Mouse (Mus musculus) kidney, embryonic 16.5 days (tissue): ENCODE measurements at regions not wholly inside any gene's neighbourhood (a gene's known extent, or its start where the extent isn't known, plus 50 kb on each side); places are given as distances from the start of the nearest gene placed in this dataset.

Experiments
- ATAC-seq: fragments of 200-750 bp; cut with Nextera tagmentation; 2 replicates; pipeline ENCODE4 v1.8.0; 2017; ENCODE audit warnings: moderate TSS enrichment; ENCODE audit not compliant: low FRiP score, low TSS enrichment
- H3K27ac ChIP-seq: fragments of 300-500 bp; sonication (generic); 2 replicates; pipeline ENCODE4 v1.5.1; 2014; ENCODE audit warnings: low read length
- H3K27me3 ChIP-seq: fragments of 300-500 bp; sonication (generic); 2 replicates; pipeline ENCODE4 v1.6.1; 2014; ENCODE audit warnings: low read length, control low read depth, mixed read lengths; ENCODE audit not compliant: insufficient read depth
- H3K36me3 ChIP-seq: fragments of 300-500 bp; sonication (generic); 2 replicates; pipeline ENCODE4 v1.6.1; 2014; ENCODE audit warnings: low read length, control low read depth, mixed read lengths; ENCODE audit not compliant: insufficient read depth
- H3K4me1 ChIP-seq: fragments of 300-500 bp; sonication (generic); 2 replicates; pipeline ENCODE4 v1.6.1; 2014; ENCODE audit warnings: low read length, control low read depth, mixed read lengths; ENCODE audit not compliant: insufficient read depth
- H3K4me2 ChIP-seq: fragments of 300-500 bp; sonication (generic); replicated peaks from 2 replicates; pipeline ENCODE4 v1.6.1; 2014; ENCODE audit warnings: low read depth, low read length
- H3K4me3 ChIP-seq: fragments of 300-500 bp; sonication (generic); 2 replicates; pipeline ENCODE4 v1.5.1; 2014; ENCODE audit warnings: mild to moderate bottlenecking, low read length
- H3K9ac ChIP-seq: fragments of 300-500 bp; sonication (generic); replicated peaks from 2 replicates; pipeline ENCODE4 v1.6.1; 2014; ENCODE audit warnings: low read length
- H3K9me3 ChIP-seq: fragments of 300-500 bp; sonication (generic); 2 replicates; pipeline ENCODE4 v1.6.1; 2016; ENCODE audit warnings: low read length, control low read depth
- WGBS: fragments of 180-500 bp; shearing (Covaris S2); extraction: QIAGEN DNeasy Blood & Tissue Kit; methylation state at CpG from one replicate; pipeline ENCODE4 v1.1.7; 2014; 5-methylcytosine and 5-hydroxymethylcytosine counted together

- Histone ChIP-seq H3K27ac (no peak overlapping the region), H3K9ac (no peak overlapping the region), H3K4me1 (peaks cover 5% of the 10 kb centered on the region; the same call in 1 of the 2 replicates), H3K4me2 (no peak overlapping the region), H3K4me3 (no peak overlapping the region), H3K27me3 (peaks cover 17% of the 10 kb centered on the region), H3K36me3 (no peaks in the 10 kb centered on the region), H3K9me3 (no peaks in the 10 kb centered on the region)
- 98% methylated on average over 1 of the region's 1 CpGs for WGBS
- ATAC-seq = no peak
These were observed 367.3 kb downstream of the Vrk1 start for GRCm38 (mm10) chr12:106377281-106377680.

DNA sequence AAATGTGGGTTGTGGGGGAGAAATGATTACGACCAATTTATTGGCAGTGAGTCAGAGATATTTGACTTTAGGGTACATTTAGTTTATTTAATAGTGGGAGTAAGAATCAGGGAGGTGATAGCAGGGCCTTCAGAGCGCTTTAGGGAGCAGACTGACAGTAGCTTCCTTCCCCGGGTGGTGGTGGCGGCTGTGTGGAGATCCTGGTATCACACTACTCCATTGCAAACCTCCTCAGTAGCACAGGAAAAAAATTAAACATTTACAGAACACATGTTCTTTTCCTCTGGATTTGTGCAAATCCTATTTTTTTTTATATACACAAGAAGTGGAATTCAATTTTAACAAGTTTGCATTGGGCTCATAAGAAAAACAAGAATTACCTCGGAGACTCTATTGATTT lies 367.7 kb downstream of the Vrk1 start:
- 64% methylated on average over 5 of the region's 5 CpGs for WGBS
- Histone ChIP-seq H3K4me2 (no peak overlapping the region), H3K27me3 (peaks cover 17% of the 10 kb centered on the region), H3K9ac (no peak overlapping the region), H3K27ac (no peak overlapping the region), H3K4me1 (peaks cover 5% of the 10 kb centered on the region; the same call in 1 of the 2 replicates), H3K9me3 (no peaks in the 10 kb centered on the region), H3K4me3 (no peak overlapping the region), H3K36me3 (no peaks in the 10 kb centered on the region)
- ATAC-seq = no peak

GRCm38 (mm10) chr12:106378303-106379075 lies 368.5 kb downstream of the Vrk1 start:
- Histone ChIP-seq H3K9ac (no peak overlapping the region), H3K27ac (no peak overlapping the region), H3K4me2 (peak overlapping the region; percentile 53), H3K4me3 (peak overlapping the region; percentile 28), H3K27me3 (peaks cover 17% of the 10 kb centered on the region), H3K36me3 (no peaks in the 10 kb centered on the region), H3K9me3 (no peaks in the 10 kb centered on the region), H3K4me1 (peaks cover 5% of the 10 kb centered on the region; the same call in 1 of the 2 replicates)
- no peak for ATAC-seq
- WGBS = 25% methylated on average over 19 of the region's 19 CpGs

DNA sequence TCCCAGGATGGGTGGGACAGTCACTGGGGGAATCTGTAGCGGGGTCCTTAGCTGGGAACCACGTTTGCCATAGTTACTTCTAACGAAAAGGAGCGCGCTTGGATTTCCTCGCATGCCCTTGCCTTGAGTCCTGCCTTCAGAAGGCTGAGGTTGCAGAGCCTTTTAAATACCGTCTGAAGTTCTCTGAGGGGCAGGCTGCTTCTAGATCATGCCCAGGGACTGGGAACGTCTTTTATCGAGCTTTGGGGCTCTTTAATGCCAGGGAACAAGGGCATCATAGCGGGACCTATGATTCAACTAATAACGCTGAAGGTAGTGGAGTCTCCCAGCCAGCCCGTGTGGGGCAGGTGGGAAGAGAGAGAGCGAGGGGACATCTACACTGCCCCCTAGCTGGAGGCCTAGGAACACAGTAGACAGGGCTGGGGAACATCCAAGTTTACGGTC lies 369.1 kb downstream of the Vrk1 start:
- Histone ChIP-seq H3K4me1 (peaks cover 5% of the 10 kb centered on the region; the same call in 1 of the 2 replicates), H3K4me3 (peak overlapping the region; percentile 28), H3K27ac (no peak overlapping the region), H3K9me3 (no peaks in the 10 kb centered on the region), H3K36me3 (no peaks in the 10 kb centered on the region), H3K4me2 (peak overlapping the region; percentile 53), H3K27me3 (peaks cover 17% of the 10 kb centered on the region), H3K9ac (0 out of 2 replicates have a peak overlapping the region, but pooled peaks have one; percentile 19)
- 0 out of 2 replicates have a peak, but pooled peaks have one; percentile 69 for ATAC-seq
- 2% methylated on average over 14 of the region's 14 CpGs for WGBS

DNA sequence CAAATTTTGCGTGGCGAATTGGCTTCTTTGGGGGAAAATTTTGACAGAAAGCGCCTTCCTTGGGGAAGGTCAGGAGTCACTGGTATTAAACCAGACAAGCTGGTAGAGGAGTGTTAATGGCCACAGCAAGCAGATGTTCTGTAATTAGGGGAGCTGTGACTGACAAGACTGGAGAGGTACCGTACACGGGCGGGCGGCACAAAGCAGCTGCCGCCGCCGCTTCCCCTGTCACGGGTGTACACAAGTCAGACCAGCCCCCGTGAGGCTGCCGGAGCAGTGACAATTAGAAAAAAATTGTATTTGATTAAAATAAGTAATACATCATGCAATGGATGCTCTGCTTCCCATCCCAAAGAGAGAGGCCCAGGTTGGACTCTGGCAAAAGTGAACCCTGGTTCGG lies 369.8 kb downstream of the Vrk1 start:
- 46% methylated on average over 14 of the region's 14 CpGs for WGBS

GRCm38 (mm10) chr12:106381821-106382220 lies 371.8 kb downstream of the Vrk1 start:
- H3K4me2 ChIP-seq = no peak overlapping the region
- ATAC-seq = no peak
- WGBS = 86% methylated on average over 15 of the region's 15 CpGs
- peaks cover 16% of the 10 kb centered on the region for H3K27me3 ChIP-seq
- H3K4me1 ChIP-seq = peaks cover 5% of the 10 kb centered on the region; the same call in 1 of the 2 replicates
- H3K27ac ChIP-seq = no peak overlapping the region
- H3K36me3 ChIP-seq = no peaks in the 10 kb centered on the region
- H3K4me3 ChIP-seq = no peak overlapping the region
- no peaks in the 10 kb centered on the region for H3K9me3 ChIP-seq
- no peak overlapping the region for H3K9ac ChIP-seq

More for the DNA sequence above, 369.8 kb downstream of the Vrk1 start:
- Histone ChIP-seq H3K4me1 (peaks cover 5% of the 10 kb centered on the region; the same call in 1 of the 2 replicates), H3K27me3 (peaks cover 17% of the 10 kb centered on the region), H3K27ac (no peak overlapping the region), H3K4me3 (no peak overlapping the region), H3K36me3 (no peaks in the 10 kb centered on the region), H3K9me3 (no peaks in the 10 kb centered on the region), H3K9ac (no peak overlapping the region), H3K4me2 (no peak overlapping the region)
- no peak for ATAC-seq

DNA sequence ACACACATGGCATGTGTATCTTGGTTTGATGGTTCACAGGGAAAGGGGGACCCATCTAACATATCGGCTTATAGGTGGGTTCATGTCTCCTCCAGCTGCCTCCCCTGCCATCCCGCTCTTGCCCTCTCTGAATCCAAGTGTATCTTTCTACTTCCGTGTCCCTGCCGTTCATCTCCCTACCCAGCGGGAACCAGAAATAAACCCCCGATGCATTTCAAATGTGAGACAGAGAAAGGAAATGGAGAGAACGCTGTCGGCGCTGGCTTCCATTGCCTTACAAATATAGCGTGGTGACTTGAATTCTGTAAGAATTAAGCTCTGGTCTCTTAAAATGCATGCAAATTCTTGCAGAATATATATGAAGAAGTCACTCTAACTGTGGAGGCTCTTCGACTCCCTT lies 379.2 kb downstream of the Vrk1 start:
- no peaks in the 10 kb centered on the region for H3K36me3 ChIP-seq
- WGBS = 91% methylated on average over 11 of the region's 11 CpGs

DNA sequence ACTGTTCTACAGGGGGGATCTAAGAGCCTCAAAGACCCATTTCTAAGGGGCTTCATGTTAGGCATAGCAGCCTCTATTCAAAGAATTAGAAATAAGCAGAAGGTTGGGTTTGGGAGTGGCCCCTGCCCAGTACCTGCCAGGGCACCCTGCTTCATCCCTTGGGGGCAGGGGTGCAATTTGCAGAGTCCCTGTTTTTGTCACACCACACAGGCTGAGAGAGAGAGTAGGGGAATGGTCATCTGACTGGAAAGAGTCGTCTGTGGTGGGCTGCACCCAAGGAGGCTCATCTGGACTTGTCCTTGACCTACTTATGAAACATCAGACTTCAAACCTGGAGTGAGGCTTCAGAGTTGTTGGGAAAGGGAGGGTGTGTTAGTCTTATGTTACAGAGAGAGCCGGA lies 382.3 kb downstream of the Vrk1 start:
- H3K9me3 ChIP-seq = no peaks in the 10 kb centered on the region
- H3K27ac ChIP-seq = no peak overlapping the region
- no peak overlapping the region for H3K4me3 ChIP-seq
- ATAC-seq = no peak
- H3K9ac ChIP-seq = no peak overlapping the region
- 66% methylated on average over 2 of the region's 2 CpGs for WGBS
- no peaks in the 10 kb centered on the region for H3K4me1 ChIP-seq
- no peak overlapping the region for H3K4me2 ChIP-seq
- no peaks in the 10 kb centered on the region for H3K36me3 ChIP-seq
- H3K27me3 ChIP-seq = no peaks in the 10 kb centered on the region

More for the DNA sequence above, 379.2 kb downstream of the Vrk1 start:
- ATAC-seq = no peak
- no peaks in the 10 kb centered on the region for H3K9me3 ChIP-seq
- H3K4me3 ChIP-seq = no peak overlapping the region
- H3K4me1 ChIP-seq = no peaks in the 10 kb centered on the region
- no peak overlapping the region for H3K27ac ChIP-seq
- H3K4me2 ChIP-seq = no peak overlapping the region
- no peak overlapping the region for H3K9ac ChIP-seq
- H3K27me3 ChIP-seq = no peaks in the 10 kb centered on the region

GRCm38 (mm10) chr12:106399085-106399484 lies 389.1 kb downstream of the Vrk1 start:
- no peak overlapping the region for H3K27ac ChIP-seq
- no peak overlapping the region for H3K4me2 ChIP-seq
- H3K9me3 ChIP-seq = no peaks in the 10 kb centered on the region
- no peak overlapping the region for H3K9ac ChIP-seq
- no peaks in the 10 kb centered on the region for H3K36me3 ChIP-seq
- no peaks in the 10 kb centered on the region for H3K27me3 ChIP-seq
- H3K4me3 ChIP-seq = no peak overlapping the region
- H3K4me1 ChIP-seq = no peaks in the 10 kb centered on the region
- WGBS = 70% methylated on average over 17 of the region's 17 CpGs
- no peak for ATAC-seq

- Histone ChIP-seq H3K4me3 (no peak overlapping the region), H3K9me3 (peaks cover 3% of the 10 kb centered on the region; the same call in 1 of the 2 replicates), H3K36me3 (no peaks in the 10 kb centered on the region), H3K4me2 (no peak overlapping the region), H3K4me1 (no peaks in the 10 kb centered on the region), H3K27ac (no peak overlapping the region), H3K27me3 (no peaks in the 10 kb centered on the region), H3K9ac (no peak overlapping the region)
- ATAC-seq = no peak
- 75% methylated on average over 7 of the region's 7 CpGs for WGBS
These were observed 401.0 kb downstream of the Vrk1 start for GRCm38 (mm10) chr12:106411075-106411474.
